Mouse (Mus musculus) liver, embryonic 16.5 days (tissue): ENCODE measurements at regions not wholly inside any gene's neighbourhood (a gene's known extent, or its start where the extent isn't known, plus 50 kb on each side); places are given as distances from the start of the nearest gene placed in this dataset.

Experiments
- ATAC-seq: fragments of 200-750 bp; cut with Nextera tagmentation; 2 replicates; pipeline ENCODE4 v1.8.0; 2017; ENCODE audit warnings: low read depth, mild to moderate bottlenecking, moderate number of reproducible peaks, moderate library complexity
- H3K27ac ChIP-seq: fragments of 300-500 bp; sonication (generic); 2 replicates; pipeline ENCODE4 v1.5.1; 2014; ENCODE audit warnings: mild to moderate bottlenecking, low read length
- H3K27me3 ChIP-seq: fragments of 300-500 bp; sonication (generic); 2 replicates; pipeline ENCODE4 v1.6.1; 2014; ENCODE audit warnings: low read depth, low read length, mixed read lengths; ENCODE audit not compliant: control insufficient read depth, insufficient read depth
- H3K36me3 ChIP-seq: fragments of 300-500 bp; sonication (generic); 2 replicates; pipeline ENCODE4 v1.6.1; 2014; ENCODE audit warnings: mild to moderate bottlenecking; ENCODE audit not compliant: control insufficient read depth, insufficient read depth
- H3K4me1 ChIP-seq: fragments of 300-500 bp; sonication (generic); 2 replicates; pipeline ENCODE4 v1.6.1; 2014; ENCODE audit warnings: low read depth, low read length, mixed read lengths; ENCODE audit not compliant: control insufficient read depth
- H3K4me2 ChIP-seq: fragments of 300-500 bp; sonication (generic); 2 replicates; pipeline ENCODE4 v1.6.1; 2014; ENCODE audit warnings: low read depth, low read length, mixed read lengths
- H3K4me3 ChIP-seq: fragments of 300-500 bp; sonication (generic); 2 replicates; pipeline ENCODE4 v1.5.1; 2014; ENCODE audit warnings: low read depth, mild to moderate bottlenecking, low read length
- H3K9ac ChIP-seq: fragments of 300-500 bp; sonication (generic); 2 replicates; pipeline ENCODE4 v1.6.1; 2014; ENCODE audit warnings: low read depth, low read length
- H3K9me3 ChIP-seq: fragments of 300-500 bp; sonication (generic); replicated peaks from 2 replicates; pipeline ENCODE4 v1.6.1; 2016; ENCODE audit warnings: low read length; ENCODE audit not compliant: control insufficient read depth
- WGBS: fragments of 180-500 bp; shearing (Covaris S2); extraction: QIAGEN DNeasy Blood & Tissue Kit; methylation state at CpG from one replicate; pipeline ENCODE4 v1.1.7; 2014; ENCODE audit not compliant: insufficient replicate concordance; 5-methylcytosine and 5-hydroxymethylcytosine counted together

DNA sequence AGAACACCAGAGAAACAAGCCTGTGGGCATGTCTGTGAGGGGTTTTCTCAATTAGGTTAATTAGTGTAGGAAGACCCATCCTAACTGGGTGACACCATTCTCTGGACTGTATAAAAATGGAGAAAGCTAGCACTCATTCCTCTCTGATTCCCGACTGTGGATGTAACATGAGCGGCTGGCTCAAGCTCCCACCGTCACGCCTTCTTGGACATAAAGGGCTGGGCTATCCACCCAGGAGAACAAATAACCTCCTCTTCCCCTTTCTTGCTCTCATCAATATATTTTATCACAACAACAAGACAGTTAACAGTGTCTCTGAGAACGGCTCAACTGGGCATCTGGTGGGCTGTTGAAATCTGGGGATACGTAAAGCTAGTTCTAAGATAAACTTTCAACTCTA lies 62.4 kb upstream of the Klf4 start:
- Histone ChIP-seq H3K4me2 (no peak overlapping the region), H3K9me3 (no peaks in the 10 kb centered on the region), H3K4me1 (no peaks in the 10 kb centered on the region), H3K27me3 (peaks cover 5% of the 10 kb centered on the region; the same call in 1 of the 2 replicates), H3K9ac (no peak overlapping the region), H3K4me3 (no peak overlapping the region), H3K27ac (no peak overlapping the region), H3K36me3 (no peaks in the 10 kb centered on the region)
- no peak for ATAC-seq
- WGBS = 64% methylated on average over 6 of the region's 6 CpGs

- no peaks in the 10 kb centered on the region for H3K9me3 ChIP-seq
- WGBS = 37% methylated on average over 3 of the region's 3 CpGs
- H3K27me3 ChIP-seq = peaks cover 5% of the 10 kb centered on the region; the same call in 1 of the 2 replicates
- no peak overlapping the region for H3K4me2 ChIP-seq
- ATAC-seq = no peak
- H3K9ac ChIP-seq = no peak overlapping the region
- H3K4me1 ChIP-seq = no peaks in the 10 kb centered on the region
- H3K4me3 ChIP-seq = no peak overlapping the region
- H3K27ac ChIP-seq = no peak overlapping the region
- no peaks in the 10 kb centered on the region for H3K36me3 ChIP-seq
Measured at GRCm38 (mm10) chr4:55593132-55593531, 60.9 kb upstream of the Klf4 start.

GRCm38 (mm10) chr4:55586212-55586611 lies 53.9 kb upstream of the Klf4 start:
- no peak overlapping the region for H3K4me2 ChIP-seq
- H3K27ac ChIP-seq = no peak overlapping the region
- H3K9ac ChIP-seq = no peak overlapping the region
- H3K9me3 ChIP-seq = no peaks in the 10 kb centered on the region
- 21% methylated on average over 3 of the region's 3 CpGs for WGBS
- no peak overlapping the region for H3K4me3 ChIP-seq
- H3K36me3 ChIP-seq = no peaks in the 10 kb centered on the region
- peaks cover 9% of the 10 kb centered on the region for H3K27me3 ChIP-seq
- no peaks in the 10 kb centered on the region for H3K4me1 ChIP-seq
- no peak for ATAC-seq

DNA sequence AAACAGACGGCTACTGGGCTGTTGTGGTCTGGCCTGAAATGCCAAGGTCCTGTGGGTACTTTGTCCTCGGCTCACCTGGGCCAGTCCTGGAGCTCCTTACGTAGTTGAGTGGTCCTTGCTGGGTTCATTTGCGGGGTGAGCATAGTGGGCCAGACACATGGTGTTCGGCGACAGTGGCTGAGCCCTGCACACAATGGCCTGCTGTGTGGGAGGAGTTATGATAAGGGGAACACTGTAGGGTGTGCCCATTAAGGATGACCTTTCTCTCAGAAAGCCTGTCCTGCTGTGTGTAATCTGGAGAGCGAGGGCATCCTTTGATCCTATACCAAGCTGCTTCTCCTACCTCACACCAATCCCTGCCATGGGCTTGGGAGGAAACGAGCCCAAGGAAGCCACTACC lies 51.3 kb upstream of the Klf4 start:
- no peaks in the 10 kb centered on the region for H3K9me3 ChIP-seq
- H3K36me3 ChIP-seq = no peaks in the 10 kb centered on the region
- WGBS = 59% methylated on average over 8 of the region's 8 CpGs
- no peak overlapping the region for H3K4me3 ChIP-seq
- no peaks in the 10 kb centered on the region for H3K4me1 ChIP-seq
- no peak overlapping the region for H3K4me2 ChIP-seq
- peaks cover 12% of the 10 kb centered on the region for H3K27me3 ChIP-seq
- H3K27ac ChIP-seq = no peak overlapping the region
- ATAC-seq = no peak
- no peak overlapping the region for H3K9ac ChIP-seq
